Mouse (Mus musculus) stomach, postnatal 0 days (tissue): ENCODE data around the gene Gm10073. TPM values are rescaled to one million over a fixed set of nuclear protein-coding genes. Genes with fewer than 3 reads are reported as not detected.

Experiments
- ATAC-seq: fragments of 200-750 bp; cut with Nextera tagmentation; 2 replicates; pipeline ENCODE4 v1.8.0; 2017; ENCODE audit not compliant: low FRiP score, low TSS enrichment
- DNase-seq: peaks from one replicate; pipeline ENCODE4 v3.0.0-alpha.2; 2016; ENCODE audit warnings: low spot score
- H3K27ac ChIP-seq: fragments of 300-500 bp; sonication (generic); replicated peaks from 2 replicates; pipeline ENCODE4 v1.5.1; 2014; ENCODE audit warnings: mild to moderate bottlenecking, control low read depth
- H3K27me3 ChIP-seq: fragments of 300-500 bp; sonication (generic); 2 replicates; pipeline ENCODE4 v1.6.1; 2014; ENCODE audit warnings: low read length; ENCODE audit not compliant: control insufficient read depth, insufficient read depth
- H3K36me3 ChIP-seq: fragments of 300-500 bp; sonication (generic); 2 replicates; pipeline ENCODE4 v1.6.1; 2014; ENCODE audit warnings: low read length, mixed read lengths; ENCODE audit not compliant: control insufficient read depth, insufficient read depth
- H3K4me1 ChIP-seq: fragments of 300-500 bp; sonication (generic); replicated peaks from 2 replicates; pipeline ENCODE4 v1.6.1; 2014; ENCODE audit warnings: antibody characterized with exemption; ENCODE audit not compliant: control insufficient read depth, insufficient read depth
- H3K4me2 ChIP-seq: fragments of 300-500 bp; sonication (generic); replicated peaks from 2 replicates; pipeline ENCODE4 v1.6.1; 2014; ENCODE audit warnings: low read depth, mild to moderate bottlenecking, control low read depth, moderate library complexity
- H3K4me3 ChIP-seq: fragments of 300-500 bp; sonication (generic); 2 replicates; pipeline ENCODE4 v1.5.1; 2014; ENCODE audit warnings: low read depth, low read length, control low read depth
- H3K9ac ChIP-seq: fragments of 300-500 bp; sonication (generic); 2 replicates; pipeline ENCODE4 v1.6.1; 2014; ENCODE audit warnings: mild to moderate bottlenecking, low read length, control low read depth, mixed read lengths
- H3K9me3 ChIP-seq: fragments of 300-500 bp; sonication (generic); 2 replicates; pipeline ENCODE4 v1.6.1; 2016; ENCODE audit warnings: low read length; ENCODE audit not compliant: control insufficient read depth
- CTCF ChIP-seq: IDR thresholded peaks from 2 replicates; pipeline ENCODE4 v1.5.1; 2016; ENCODE audit warnings: antibody characterized with exemption, low read depth, mild to moderate bottlenecking, moderate library complexity
- EP300 ChIP-seq: optimal IDR thresholded peaks from 2 replicates; pipeline ENCODE3; 2016; ENCODE audit warnings: antibody characterized with exemption
- WGBS: fragments of 180-500 bp; shearing (Covaris S2); extraction: QIAGEN DNeasy Blood & Tissue Kit; methylation state at CpG from one replicate; pipeline ENCODE4 v1.1.7; 2014; 5-methylcytosine and 5-hydroxymethylcytosine counted together
- polyA plus RNA-seq: library from polyadenylated mRNA; unstranded; fragments of >200 nt; fragmentation: Nextera tagmentation; extraction: Ambion mirVana; gene quantifications from 2 replicates; pipeline ENCODE4 v1.2.1, GENCODE M21; 2015

Gene Gm10073
- polyA plus RNA-seq, 1 experiment from 2014 or later: 14.2 TPM

GRCm38 (mm10) chr8:106588443-106589431 lies 15.5 kb upstream of the Gm10073 start:
- no peaks in the 10 kb centered on the region for H3K9me3 ChIP-seq
- H3K27ac ChIP-seq: 0 out of 2 replicates have a peak overlapping the region, but pooled peaks have one; percentile 35
- DNase-seq (peak; percentile 52), ATAC-seq (peak; percentile 89)
- no peaks in the 10 kb centered on the region for H3K27me3 ChIP-seq
- no peaks in the 10 kb centered on the region for H3K36me3 ChIP-seq
- no peak for TF ChIP-seq CTCF
- TF ChIP-seq EP300: no peak
- no peak overlapping the region for H3K9ac ChIP-seq
- WGBS: 32% methylated on average over 3 of the region's 3 CpGs
- H3K4me1 ChIP-seq: no peaks in the 10 kb centered on the region
- no peak overlapping the region for H3K4me2 ChIP-seq
- H3K4me3 ChIP-seq: no peak overlapping the region

GRCm38 (mm10) chr8:106586896-106587295 lies 13.6 kb upstream of the Gm10073 start:
- Histone ChIP-seq H3K9me3 (no peaks in the 10 kb centered on the region), H3K27me3 (no peaks in the 10 kb centered on the region), H3K4me2 (no peak overlapping the region), H3K4me3 (no peak overlapping the region), H3K27ac (no peak overlapping the region), H3K4me1 (no peaks in the 10 kb centered on the region), H3K36me3 (no peaks in the 10 kb centered on the region), H3K9ac (no peak overlapping the region)
- TF ChIP-seq EP300 (no peak), CTCF (no peak)
- 44% methylated on average over 8 of the region's 8 CpGs for WGBS
- no peak for DNase-seq
- no peak for ATAC-seq

GRCm38 (mm10) chr8:106585671-106586037 lies 12.4 kb upstream of the Gm10073 start:
- H3K4me3 ChIP-seq: no peak overlapping the region
- peak overlapping the region; percentile 41; the same call in 1 of the 2 replicates for H3K27ac ChIP-seq
- DNase-seq (no peak), ATAC-seq (no peak)
- no peaks in the 10 kb centered on the region for H3K4me1 ChIP-seq
- H3K4me2 ChIP-seq: no peak overlapping the region
- 86% methylated on average over 3 of the region's 3 CpGs for WGBS
- no peaks in the 10 kb centered on the region for H3K36me3 ChIP-seq
- H3K9ac ChIP-seq: no peak overlapping the region
- no peaks in the 10 kb centered on the region for H3K9me3 ChIP-seq
- H3K27me3 ChIP-seq: no peaks in the 10 kb centered on the region
- TF ChIP-seq CTCF (no peak), EP300 (no peak)

- Histone ChIP-seq H3K9ac (no peak overlapping the region), H3K4me3 (no peak overlapping the region), H3K4me2 (no peak overlapping the region), H3K9me3 (no peaks in the 10 kb centered on the region), H3K36me3 (no peaks in the 10 kb centered on the region), H3K27ac (peak overlapping the region; percentile 41; the same call in 1 of the 2 replicates), H3K4me1 (no peaks in the 10 kb centered on the region), H3K27me3 (no peaks in the 10 kb centered on the region)
- DNase-seq (peak; percentile 37), ATAC-seq (peak; percentile 65)
- TF ChIP-seq CTCF (no peak), EP300 (no peak)
- 47% methylated on average over 11 of the region's 11 CpGs for WGBS
Measured at GRCm38 (mm10) chr8:106584942-106585670, 11.8 kb upstream of the Gm10073 start.

GRCm38 (mm10) chr8:106581344-106582088 lies 8.3 kb upstream of the Gm10073 start:
- 48% methylated on average over 6 of the region's 6 CpGs for WGBS
- H3K4me1 ChIP-seq: no peaks in the 10 kb centered on the region; the same call in 1 of the 2 replicates
- peak; percentile 62 for DNase-seq
- ATAC-seq: peak; percentile 53; the same call in 1 of the 2 replicates
- H3K4me2 ChIP-seq: no peak overlapping the region
- no peaks in the 10 kb centered on the region for H3K9me3 ChIP-seq
- TF ChIP-seq EP300: peak; percentile 64
- no peak for TF ChIP-seq CTCF
- no peak overlapping the region for H3K9ac ChIP-seq
- H3K27ac ChIP-seq: peak overlapping the region; percentile 73
- H3K27me3 ChIP-seq: no peaks in the 10 kb centered on the region
- no peak overlapping the region for H3K4me3 ChIP-seq
- H3K36me3 ChIP-seq: no peaks in the 10 kb centered on the region
